In genomic region chr17:49851210-49851609, GRCm38 (mm10) we compare ENCODE assay signal across 18 mouse cellular contexts.
DNase-seq lines count a peak whose midpoint lies in the region; ATAC-seq and TF ChIP-seq lines count a peak whose summit lies in the region.
"Had no signal": no experiment of that assay in that cellular context is flagged by ENCODE, and none has a peak within 500 bp of the region (broad histone marks: within the 10 kb centered on the region; RNA-seq: fewer than 3 reads in every experiment).

No protein-coding gene starts in this region.

- H3K4me3 ChIP-seq in lung, postnatal 0 days (ENCODE audit: low read depth, low read length): no peak overlapping the region
- H3K4me3 ChIP-seq: embryonic facial prominence, embryonic 13.5 days; heart, embryonic 13.5 days; hindbrain, embryonic 15.5 days had no signal

- CTCF ChIA-PET in Patski (lab: Charles Lee): interaction anchor here (0.6 to 2.2 kb wide), 4 partner anchors 10 to 321 kb away, joined by 3 to 5 read pairs (median 4); no protein-coding TSS in a partner anchor

- H3K27ac ChIP-seq in lung, postnatal 0 days (ENCODE audit: low read length): no peak overlapping the region
- H3K27ac ChIP-seq: embryonic facial prominence, embryonic 13.5 days; heart, embryonic 13.5 days; hindbrain, embryonic 15.5 days had no signal

- no peaks in the 10 kb centered on the region for H3K9me3 ChIP-seq in lung, postnatal 0 days (ENCODE audit: low read length)
- H3K9me3 ChIP-seq: embryonic facial prominence, embryonic 13.5 days; heart, embryonic 13.5 days; hindbrain, embryonic 15.5 days had no signal

- no peak for DNase-seq in frontal cortex, postnatal 14 days (ENCODE audit: low spot score in 2 of 2)
- no peak for DNase-seq in lung, postnatal 0 days (ENCODE audit: low spot score)
- DNase-seq in lung, postnatal 36 days: no peak
- DNase-seq in Patski (ENCODE audit: low read depth, low spot score): peak; percentile 41
- DNase-seq in spleen, postnatal 36 days (ENCODE audit: low spot score in 2 of 2): no peak
- no peak for DNase-seq in cerebellum, postnatal 25 days
- DNase-seq: adrenal gland, postnatal 14 days; cerebellum, adult 11-12 months; cerebellum, adult 9-10 months; cerebellum, postnatal 36 days; gastrocnemius, postnatal 14 days; heart, postnatal 36 days had no signal

- POLR2A ChIA-PET in Patski (lab: Charles Lee): no interaction called here

- in situ Hi-C loops in Patski (cut with MboI; ENCODE audit: low pct_unique_long_range_greater_than_20kb): no loop called here

- H3K36me3 ChIP-seq in lung, postnatal 0 days (ENCODE audit: insufficient read depth, low read length): no peaks in the 10 kb centered on the region
- H3K36me3 ChIP-seq: embryonic facial prominence, embryonic 13.5 days; heart, embryonic 13.5 days; hindbrain, embryonic 15.5 days had no signal

- no peaks in the 10 kb centered on the region for H3K27me3 ChIP-seq in lung, postnatal 0 days (replicated peaks; ENCODE audit: insufficient read depth, low read length)
- no peaks in the 10 kb centered on the region for H3K27me3 ChIP-seq in Patski
- H3K27me3 ChIP-seq: embryonic facial prominence, embryonic 13.5 days; heart, embryonic 13.5 days; hindbrain, embryonic 15.5 days had no signal

- 17% methylated on average over 3 of the region's 3 CpGs for WGBS in lung, postnatal 0 days

- peak; percentile 52; the same call in 1 of the 2 replicates for ATAC-seq in frontal cortex, adult (ENCODE audit: low TSS enrichment)
- ATAC-seq in lung, postnatal 0 days: peak; percentile 47
- ATAC-seq in Patski: peak; percentile 85
- ATAC-seq: activated CD4-positive, CD25-positive, alpha-beta regulatory T cell, adult 4 months; forebrain, embryonic 14.5 days had no signal

- H3K4me1 ChIP-seq in lung, postnatal 0 days (ENCODE audit: insufficient read depth, low read depth, low read length): no peaks in the 10 kb centered on the region

- no peak overlapping the region for H3K4me2 ChIP-seq in lung, postnatal 0 days (replicated peaks; ENCODE audit: low read depth, low read length)
- H3K4me2 ChIP-seq: embryonic facial prominence, embryonic 13.5 days; heart, embryonic 13.5 days; hindbrain, embryonic 15.5 days had no signal

- TF ChIP-seq CTCF in lung, postnatal 0 days (IDR thresholded peaks at IDR 0.05): no peak
- TF ChIP-seq CTCF in Patski (IDR thresholded peaks at IDR 0.05): no peak

- peak; percentile 62 for TF ChIP-seq EP300 in lung, postnatal 0 days (IDR thresholded peaks at IDR 0.05)

- no peak overlapping the region for H3K9ac ChIP-seq in lung, postnatal 0 days (replicated peaks; ENCODE audit: low read depth)
- H3K9ac ChIP-seq: embryonic facial prominence, embryonic 13.5 days; heart, embryonic 13.5 days; hindbrain, embryonic 15.5 days had no signal
